Mouse (Mus musculus) embryonic fibroblast, embryonic 13.5 days (primary cell): ENCODE measurements at regions not wholly inside any gene's neighbourhood (a gene's known extent, or its start where the extent isn't known, plus 50 kb on each side); places are given as distances from the start of the nearest gene placed in this dataset.

Source experiments
- H3K27ac ChIP-seq: 2 replicates; pipeline ENCODE4 v1.5.1; 2012; ENCODE audit warnings: low read length, control low read depth, inconsistent platforms; ENCODE audit not compliant: insufficient read depth
- H3K4me1 ChIP-seq: 2 replicates; pipeline ENCODE4 v1.6.1; 2011; ENCODE audit warnings: low read length; ENCODE audit not compliant: control insufficient read depth, insufficient read depth
- H3K4me3 ChIP-seq: 2 replicates; pipeline ENCODE4 v1.5.1; 2011; ENCODE audit warnings: mild to moderate bottlenecking, control low read depth, low read length; ENCODE audit not compliant: insufficient read depth
- CTCF ChIP-seq: IDR thresholded peaks from 2 replicates; pipeline ENCODE4 v1.5.1; 2011; ENCODE audit warnings: mild to moderate bottlenecking, control low read depth, low read length, moderate library complexity, borderline replicate concordance; ENCODE audit not compliant: insufficient read depth
- POLR2A ChIP-seq: IDR thresholded peaks from 2 replicates; pipeline ENCODE4 v1.6.1; 2011; ENCODE audit warnings: low read depth, mild to moderate bottlenecking, control low read depth, low read length, moderate library complexity

- TF ChIP-seq POLR2A: no peak
- H3K27ac ChIP-seq: no peak overlapping the region
- no peak overlapping the region for H3K4me3 ChIP-seq
- no peaks in the 10 kb centered on the region for H3K4me1 ChIP-seq
These were observed 166.1 kb downstream of the Fam43a start for GRCm38 (mm10) chr16:30765591-30765990.

- H3K27ac ChIP-seq: no peak overlapping the region
- no peak overlapping the region for H3K4me3 ChIP-seq
- TF ChIP-seq CTCF: no peak
- no peak for TF ChIP-seq POLR2A
- peaks cover 7% of the 10 kb centered on the region; the same call in 1 of the 2 replicates for H3K4me1 ChIP-seq
These were observed 169.5 kb downstream of the Fam43a start for GRCm38 (mm10) chr16:30769007-30769442.

- H3K27ac ChIP-seq: no peak overlapping the region
- TF ChIP-seq POLR2A (no peak), CTCF (no peak)
- peaks cover 7% of the 10 kb centered on the region; the same call in 1 of the 2 replicates for H3K4me1 ChIP-seq
- no peak overlapping the region for H3K4me3 ChIP-seq
These were observed 169.9 kb downstream of the Fam43a start for GRCm38 (mm10) chr16:30769467-30769866.

- H3K4me3 ChIP-seq: no peak overlapping the region
- peaks cover 13% of the 10 kb centered on the region for H3K4me1 ChIP-seq
- no peak for TF ChIP-seq CTCF
- no peak for TF ChIP-seq POLR2A
- no peak overlapping the region for H3K27ac ChIP-seq
These were observed 173.3 kb downstream of the Fam43a start for GRCm38 (mm10) chr16:30772802-30773201.

- H3K4me1 ChIP-seq: peaks cover 13% of the 10 kb centered on the region
- H3K27ac ChIP-seq: 0 out of 2 replicates have a peak overlapping the region, but pooled peaks have one; percentile 72
- H3K4me3 ChIP-seq: no peak overlapping the region
- TF ChIP-seq CTCF (no peak), POLR2A (no peak)
These were observed 175.6 kb downstream of the Fam43a start for GRCm38 (mm10) chr16:30774951-30775661.

- peak; percentile 48; the same call in 1 of the 2 replicates for TF ChIP-seq POLR2A
- TF ChIP-seq CTCF: no peak
- Histone ChIP-seq H3K4me1 (peaks cover 13% of the 10 kb centered on the region), H3K4me3 (no peak overlapping the region), H3K27ac (peak overlapping the region; percentile 72)
These were observed 176.5 kb downstream of the Fam43a start for GRCm38 (mm10) chr16:30775740-30776700.

GRCm38 (mm10) chr16:30777416-30777815, 177.9 kb downstream of the Fam43a start:
- H3K4me3 ChIP-seq: no peak overlapping the region
- H3K27ac ChIP-seq: no peak overlapping the region
- peaks cover 11% of the 10 kb centered on the region; the same call in 1 of the 2 replicates for H3K4me1 ChIP-seq
- no peak for TF ChIP-seq CTCF
- TF ChIP-seq POLR2A: no peak

- Histone ChIP-seq H3K4me3 (no peak overlapping the region), H3K4me1 (peaks cover 7% of the 10 kb centered on the region; the same call in 1 of the 2 replicates), H3K27ac (no peak overlapping the region)
- TF ChIP-seq CTCF (no peak), POLR2A (no peak)
These were observed 178.6 kb downstream of the Fam43a start for GRCm38 (mm10) chr16:30778078-30778477.

- TF ChIP-seq CTCF (no peak), POLR2A (no peak)
- Histone ChIP-seq H3K4me1 (peaks cover 6% of the 10 kb centered on the region; the same call in 1 of the 2 replicates), H3K27ac (no peak overlapping the region), H3K4me3 (no peak overlapping the region)
These were observed 179.4 kb downstream of the Fam43a start for GRCm38 (mm10) chr16:30778945-30779344.

- no peak overlapping the region for H3K4me3 ChIP-seq
- no peaks in the 10 kb centered on the region for H3K4me1 ChIP-seq
- H3K27ac ChIP-seq: no peak overlapping the region
- TF ChIP-seq POLR2A: no peak
- TF ChIP-seq CTCF: no peak
These were observed 184.7 kb downstream of the Fam43a start for GRCm38 (mm10) chr16:30784261-30784660.

- H3K4me1 ChIP-seq: no peaks in the 10 kb centered on the region
- no peak overlapping the region for H3K27ac ChIP-seq
- no peak overlapping the region for H3K4me3 ChIP-seq
- TF ChIP-seq CTCF: no peak
- no peak for TF ChIP-seq POLR2A
These were observed 185.4 kb downstream of the Fam43a start for GRCm38 (mm10) chr16:30784949-30785348.
